Mouse (Mus musculus) ES-E14 (cell line): ENCODE measurements at regions not wholly inside any gene's neighbourhood (a gene's known extent, or its start where the extent isn't known, plus 50 kb on each side); places are given as distances from the start of the nearest gene placed in this dataset.

Experiments used
- HCFC1 ChIP-seq: IDR thresholded peaks from 2 replicates; pipeline ENCODE4 v1.6.1; 2012; ENCODE audit warnings: low read length, inconsistent platforms, borderline replicate concordance; ENCODE audit not compliant: insufficient read depth
- MAFK ChIP-seq: IDR thresholded peaks from 2 replicates; pipeline ENCODE4 v1.6.1; 2014; ENCODE audit warnings: mild to moderate bottlenecking, low read depth, low read length, inconsistent platforms; ENCODE audit not compliant: insufficient read depth
- ZC3H11A ChIP-seq: IDR thresholded peaks from 2 replicates; pipeline ENCODE4 v1.6.1; 2012; ENCODE audit warnings: low read depth, mild to moderate bottlenecking, inconsistent platforms, low read length, borderline replicate concordance
- ZNF384 ChIP-seq: IDR thresholded peaks from 2 replicates; pipeline ENCODE4 v1.6.1; 2012; ENCODE audit warnings: low read depth, low read length, inconsistent platforms

DNA sequence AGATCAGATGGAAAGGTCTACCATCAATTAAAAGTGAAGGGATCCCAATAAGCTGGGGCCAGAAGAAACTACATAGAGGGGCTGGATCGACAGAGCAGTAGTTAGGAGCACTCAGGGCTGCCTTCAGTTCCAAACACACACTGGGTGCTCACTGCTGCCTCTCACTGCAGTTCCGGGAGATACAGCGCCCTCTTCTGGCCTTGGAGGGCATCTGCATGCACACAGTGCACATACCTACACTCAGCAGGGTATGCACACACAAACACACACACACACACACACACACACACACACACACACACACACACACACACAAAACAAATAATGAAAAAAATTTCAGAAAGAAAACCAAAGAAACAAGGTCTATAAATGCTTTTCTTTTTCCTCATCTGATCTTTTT lies 172.6 kb upstream of the Frmd6 start:
- TF ChIP-seq MAFK, result no peak
- TF ChIP-seq ZC3H11A, result no peak
- no peak for TF ChIP-seq HCFC1
- TF ChIP-seq ZNF384, result no peak
